Mouse (Mus musculus): ENCODE measurements around the gene Vmn2r98. TPM values are rescaled to one million over a fixed set of nuclear protein-coding genes. Genes with fewer than 3 reads are reported as not detected.
"Not testable (repeated sequence)": the region's sequence is repeated elsewhere in the genome, so short reads cannot be mapped to it uniquely, and the experiment has no call there.

The Vmn2r98 gene
- polyA plus RNA-seq (2011; ENCODE audit: insufficient read length, low read depth, missing spikeins), result not detected in 2 replicates

DNA sequence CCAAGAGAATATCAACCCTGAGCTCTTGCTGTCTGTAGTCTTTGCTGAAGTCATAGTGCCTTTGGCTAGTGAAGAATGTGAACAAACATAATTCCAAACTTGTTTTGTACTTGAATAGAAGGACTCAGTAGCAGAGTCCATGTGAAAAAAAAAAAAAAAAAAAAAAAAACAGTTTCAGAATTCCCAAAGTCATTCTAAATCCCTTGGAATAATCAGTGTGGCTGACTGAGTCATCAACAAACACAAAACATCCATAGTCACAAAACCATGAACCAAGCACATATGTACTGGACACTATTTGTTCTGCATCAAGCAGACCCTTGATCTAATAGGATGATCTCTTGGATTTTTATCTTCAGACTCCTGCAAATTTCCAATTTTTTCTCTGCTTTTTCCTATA is at the start of gene Vmn2r98:
Vmn2r98 (plus strand) TSS at position 301 of the 400 bp plus-strand sequence.
- H3K4me1 ChIP-seq (ENCODE audit: control insufficient read depth, insufficient read depth, low read length); H3K27ac ChIP-seq (ENCODE audit: insufficient read depth, low read length); H3K4me3 ChIP-seq (ENCODE audit: insufficient read depth, low read length): not testable (repeated sequence)

DNA sequence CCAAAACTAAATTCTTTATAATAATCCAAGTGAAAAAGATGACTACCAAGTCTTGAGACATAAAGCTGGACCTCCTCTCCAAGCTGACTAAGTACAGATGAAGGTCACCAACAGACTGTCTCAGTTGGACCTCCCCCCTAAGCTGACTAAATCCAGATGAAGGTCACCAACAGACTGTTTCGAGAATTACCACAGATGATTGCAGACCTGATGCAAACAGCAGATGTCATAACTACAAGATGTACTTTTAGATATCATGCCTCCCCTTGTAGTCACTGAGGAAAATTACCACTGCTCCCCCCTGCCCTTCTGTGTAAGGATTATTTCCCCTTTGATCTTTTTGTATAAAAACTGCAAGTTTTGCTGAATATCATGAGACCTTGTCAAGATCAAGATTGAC is 21.8 kb upstream of the Vmn2r98 start:
- not testable (repeated sequence) for H3K4me1 ChIP-seq (ENCODE audit: control insufficient read depth, insufficient read depth, low read length); H3K27ac ChIP-seq (ENCODE audit: insufficient read depth, low read length); H3K4me3 ChIP-seq (ENCODE audit: insufficient read depth, low read length)

DNA sequence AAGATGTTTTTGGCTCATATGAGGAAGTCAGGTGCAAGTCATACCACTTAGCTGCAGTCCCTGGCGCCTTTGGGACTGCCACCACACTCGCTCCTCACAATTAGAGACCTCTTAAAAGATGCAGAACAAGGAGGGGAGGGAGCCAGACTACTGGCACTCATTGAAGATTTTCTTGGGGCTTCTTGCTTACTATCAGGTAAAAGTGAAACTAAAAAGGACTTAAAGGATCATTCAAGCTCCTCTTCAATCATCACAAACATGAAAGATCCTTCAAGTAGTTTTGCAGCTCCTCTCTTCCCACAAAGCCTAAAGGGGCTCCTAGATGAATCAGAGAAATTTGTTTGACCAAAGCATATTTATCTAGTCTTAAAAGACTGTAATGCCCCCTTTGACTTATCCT is 21.3 kb upstream of the Vmn2r98 start:
- Histone ChIP-seq H3K27ac (ENCODE audit: insufficient read depth, low read length) (no peak overlapping the region), H3K4me1 (ENCODE audit: control insufficient read depth, insufficient read depth, low read length) (no peaks in the 10 kb centered on the region), H3K4me3 (ENCODE audit: insufficient read depth, low read length) (no peak overlapping the region)
- TF ChIP-seq POLR2A (IDR thresholded peaks at IDR 0.05; ENCODE audit: low read depth, low read length) (no peak), CTCF (IDR thresholded peaks at IDR 0.05; ENCODE audit: borderline replicate concordance, insufficient read depth, low read length) (no peak)

DNA sequence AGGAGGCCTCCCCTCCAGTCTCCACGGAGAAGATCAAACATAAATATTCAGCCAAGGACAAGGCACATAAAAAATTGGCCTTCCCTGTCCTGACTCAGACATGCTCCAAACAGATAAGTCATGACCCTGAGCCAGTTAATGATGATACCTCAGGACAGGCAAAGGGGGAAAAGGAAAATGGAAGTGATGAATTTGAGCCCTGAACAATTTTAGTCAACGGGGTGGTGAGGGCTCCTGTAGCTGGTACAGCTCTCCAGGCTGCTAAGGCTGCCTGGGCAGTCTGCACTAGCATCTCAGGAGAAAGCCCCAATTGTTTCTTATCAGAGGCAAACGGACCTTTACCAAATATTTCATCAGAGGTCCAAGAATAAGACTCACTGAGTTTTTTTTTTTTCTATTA is 20.5 kb upstream of the Vmn2r98 start:
- TF ChIP-seq CTCF (IDR thresholded peaks at IDR 0.05; ENCODE audit: borderline replicate concordance, insufficient read depth, low read length) (no peak), POLR2A (IDR thresholded peaks at IDR 0.05; ENCODE audit: low read depth, low read length) (no peak)
- no peak overlapping the region for H3K4me3 ChIP-seq (ENCODE audit: insufficient read depth, low read length)
- no peak overlapping the region for H3K27ac ChIP-seq (ENCODE audit: insufficient read depth, low read length)
- H3K4me1 ChIP-seq (ENCODE audit: control insufficient read depth, insufficient read depth, low read length), result no peaks in the 10 kb centered on the region

Other genes starting within 250 kb of the Vmn2r98 start
- gene Vmn2r97, start 139.2 kb upstream of the Vmn2r98 start, polyA plus RNA-seq (2011; ENCODE audit: insufficient read length, low read depth, missing spikeins), result not detected in 2 replicates